Mouse (Mus musculus) hindbrain, postnatal 0 days (tissue): ENCODE results near the gene Dpy19l3. TPM values are rescaled to one million over a fixed set of nuclear protein-coding genes. Genes with fewer than 3 reads are reported as not detected.

ENCODE experiments used
- ATAC-seq: fragments of 200-750 bp; cut with Nextera tagmentation; 2 replicates; pipeline ENCODE4 v1.8.0; 2017; ENCODE audit warnings: mild to moderate bottlenecking, moderate TSS enrichment, moderate library complexity
- DNase-seq: peaks from one replicate; pipeline ENCODE4 v3.0.0-alpha.2; 2015; ENCODE audit warnings: low spot score
- H3K27ac ChIP-seq: fragments of 300-500 bp; sonication (generic); 2 replicates; pipeline ENCODE4 v1.5.1; 2014; ENCODE audit warnings: mild to moderate bottlenecking
- H3K27me3 ChIP-seq: fragments of 300-500 bp; sonication (generic); 2 replicates; pipeline ENCODE4 v1.6.1; 2014; ENCODE audit warnings: low read length, mixed read lengths; ENCODE audit not compliant: insufficient read depth
- H3K36me3 ChIP-seq: fragments of 300-500 bp; sonication (generic); 2 replicates; pipeline ENCODE4 v1.6.1; 2014; ENCODE audit warnings: low read length, mixed read lengths; ENCODE audit not compliant: insufficient read depth
- H3K4me1 ChIP-seq: fragments of 300-500 bp; sonication (generic); 2 replicates; pipeline ENCODE4 v1.6.1; 2014; ENCODE audit warnings: antibody characterized with exemption, low read length, mixed read lengths; ENCODE audit not compliant: insufficient read depth
- H3K4me2 ChIP-seq: fragments of 300-500 bp; sonication (generic); 2 replicates; pipeline ENCODE4 v1.6.1; 2014; ENCODE audit warnings: low read depth, mild to moderate bottlenecking, low read length, moderate library complexity, mixed read lengths
- H3K4me3 ChIP-seq: fragments of 300-500 bp; sonication (generic); 2 replicates; pipeline ENCODE4 v1.5.1; 2014; ENCODE audit warnings: low read length
- H3K9ac ChIP-seq: fragments of 300-500 bp; sonication (generic); replicated peaks from 2 replicates; pipeline ENCODE4 v1.6.1; 2014; ENCODE audit warnings: mild to moderate bottlenecking, low read length, moderate library complexity, mixed read lengths
- H3K9me3 ChIP-seq: fragments of 300-500 bp; sonication (generic); 2 replicates; pipeline ENCODE4 v1.6.1; 2016; ENCODE audit warnings: low read length, mixed read lengths
- CTCF ChIP-seq: IDR thresholded peaks from 2 replicates; pipeline ENCODE4 v1.5.1; 2016; ENCODE audit warnings: antibody characterized with exemption, control low read depth, low read depth
- WGBS: fragments of 180-500 bp; shearing (Covaris S2); extraction: QIAGEN DNeasy Blood & Tissue Kit; methylation state at CpG from one replicate; pipeline ENCODE4 v1.1.7; 2014; 5-methylcytosine and 5-hydroxymethylcytosine counted together
- polyA plus RNA-seq: library from polyadenylated mRNA; unstranded; fragments of >200 nt; fragmentation: Nextera tagmentation; extraction: Ambion mirVana; gene quantifications from 2 replicates; pipeline ENCODE4 v1.2.1, GENCODE M21; 2015
- total RNA-seq: library from RNA; depleted of rRNA; stranded (reverse); fragments of >200 nt; gene quantifications from 2 replicates; pipeline ENCODE4 v1.2.3, GENCODE M21; 2014

The Dpy19l3 gene
- total and polyA plus RNA-seq, 2 experiments from 2014 or later, result 32.1 to 36.9 TPM

- peak; percentile 46 for TF ChIP-seq CTCF
- H3K4me2 ChIP-seq, result no peak overlapping the region
- H3K27ac ChIP-seq, result no peak overlapping the region
- DNase-seq (no peak), ATAC-seq (no peak)
- 0 out of 2 replicates have a peak, but pooled peaks cover under 1% of the 10 kb centered on the region for H3K4me1 ChIP-seq
- H3K36me3 ChIP-seq, result 0 out of 2 replicates have a peak, but pooled peaks cover 9% of the 10 kb centered on the region
- H3K9ac ChIP-seq, result no peak overlapping the region
- H3K9me3 ChIP-seq, result no peaks in the 10 kb centered on the region
- 95% methylated on average over 1 of the region's 1 CpGs for WGBS
- no peak overlapping the region for H3K4me3 ChIP-seq
- H3K27me3 ChIP-seq, result no peaks in the 10 kb centered on the region
Observed at GRCm38 (mm10) chr7:35698073-35698472, 56.2 kb downstream of the Dpy19l3 start.

DNA sequence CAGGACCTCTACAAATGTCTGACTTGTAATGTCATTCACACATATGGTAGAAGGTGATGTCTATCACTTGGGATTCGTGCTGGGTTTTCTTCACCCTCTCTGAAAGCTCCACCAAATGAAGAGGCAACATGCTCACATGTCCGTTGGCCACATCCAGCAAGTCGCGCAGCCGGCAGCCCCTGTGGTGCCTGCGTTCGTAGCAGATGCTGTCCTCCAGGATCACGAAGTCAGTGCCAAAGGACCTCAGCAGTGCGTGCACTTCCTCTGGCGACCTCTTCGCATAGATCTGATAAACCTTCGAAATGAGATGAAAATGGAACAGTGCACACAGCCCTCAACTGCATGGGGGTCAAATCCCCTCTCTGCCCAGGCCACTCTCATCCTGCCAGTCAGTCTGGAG, 61.6 kb downstream of the Dpy19l3 start:
- no peak overlapping the region for H3K27ac ChIP-seq
- H3K4me3 ChIP-seq, result no peak overlapping the region
- DNase-seq, result peak; percentile 54
- TF ChIP-seq CTCF, result no peak
- 0 out of 2 replicates have a peak, but pooled peaks cover 9% of the 10 kb centered on the region for H3K36me3 ChIP-seq
- peaks cover 6% of the 10 kb centered on the region for H3K4me1 ChIP-seq
- no peak overlapping the region for H3K9ac ChIP-seq
- no peaks in the 10 kb centered on the region for H3K27me3 ChIP-seq
- H3K9me3 ChIP-seq, result no peaks in the 10 kb centered on the region
- peak; percentile 25; the same call in 1 of the 2 replicates for ATAC-seq
- H3K4me2 ChIP-seq, result no peak overlapping the region
- 74% methylated on average over 12 of the region's 12 CpGs for WGBS

- 45% methylated on average over 14 of the region's 14 CpGs for WGBS
- peak; percentile 33; the same call in 1 of the 2 replicates for ATAC-seq
- H3K27ac ChIP-seq, result no peak overlapping the region
Observed at GRCm38 (mm10) chr7:35692117-35692516, 62.1 kb downstream of the Dpy19l3 start.

GRCm38 (mm10) chr7:35688781-35689349, 65.4 kb downstream of the Dpy19l3 start:
- 56% methylated on average over 11 of the region's 11 CpGs for WGBS
- no peak overlapping the region for H3K27ac ChIP-seq
- TF ChIP-seq CTCF, result no peak
- no peaks in the 10 kb centered on the region for H3K9me3 ChIP-seq
- H3K4me3 ChIP-seq, result no peak overlapping the region
- no peak overlapping the region for H3K4me2 ChIP-seq
- H3K36me3 ChIP-seq, result no peaks in the 10 kb centered on the region
- DNase-seq (no peak), ATAC-seq (no peak)
- H3K9ac ChIP-seq, result no peak overlapping the region
- no peaks in the 10 kb centered on the region for H3K27me3 ChIP-seq
- H3K4me1 ChIP-seq, result peaks cover 6% of the 10 kb centered on the region

More at GRCm38 (mm10) chr7:35692117-35692516, 62.1 kb downstream of the Dpy19l3 start:
- 0 out of 2 replicates have a peak, but pooled peaks cover 9% of the 10 kb centered on the region for H3K36me3 ChIP-seq
- H3K4me1 ChIP-seq, result peaks cover 6% of the 10 kb centered on the region
- no peak overlapping the region for H3K4me2 ChIP-seq
- H3K9ac ChIP-seq, result no peak overlapping the region
- no peak for TF ChIP-seq CTCF
- DNase-seq, result peak; percentile 73
- no peak overlapping the region for H3K4me3 ChIP-seq
- H3K27me3 ChIP-seq, result no peaks in the 10 kb centered on the region
- H3K9me3 ChIP-seq, result no peaks in the 10 kb centered on the region

DNA sequence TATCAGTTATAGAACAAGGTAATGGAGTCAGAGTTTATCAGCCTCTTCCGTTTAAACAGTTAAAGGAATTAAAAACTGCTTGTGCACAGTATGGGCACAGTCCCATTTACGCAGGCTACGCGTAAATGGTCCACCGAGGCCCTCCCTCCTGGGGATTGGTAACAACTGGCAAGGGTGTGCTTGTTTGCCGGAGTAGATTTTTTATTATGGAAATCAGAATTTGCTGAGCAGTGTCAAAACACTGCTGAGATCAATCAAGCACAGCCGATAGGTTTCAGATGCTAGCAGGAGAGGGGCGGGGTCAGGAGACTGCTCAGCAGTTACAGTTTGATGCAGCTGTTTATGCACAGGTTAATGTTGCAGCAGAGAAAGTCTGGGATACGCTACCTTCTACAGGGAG, 66.0 kb downstream of the Dpy19l3 start:
- Histone ChIP-seq H3K4me2 (no peak overlapping the region), H3K4me1 (peaks cover 6% of the 10 kb centered on the region), H3K9me3 (no peaks in the 10 kb centered on the region), H3K9ac (no peak overlapping the region), H3K4me3 (no peak overlapping the region), H3K27me3 (no peaks in the 10 kb centered on the region), H3K27ac (peak overlapping the region; percentile 5; the same call in 1 of the 2 replicates), H3K36me3 (no peaks in the 10 kb centered on the region)
- TF ChIP-seq CTCF, result no peak
- WGBS, result 36% methylated on average over 9 of the region's 9 CpGs
- ATAC-seq, result no peak
- no peak for DNase-seq

DNA sequence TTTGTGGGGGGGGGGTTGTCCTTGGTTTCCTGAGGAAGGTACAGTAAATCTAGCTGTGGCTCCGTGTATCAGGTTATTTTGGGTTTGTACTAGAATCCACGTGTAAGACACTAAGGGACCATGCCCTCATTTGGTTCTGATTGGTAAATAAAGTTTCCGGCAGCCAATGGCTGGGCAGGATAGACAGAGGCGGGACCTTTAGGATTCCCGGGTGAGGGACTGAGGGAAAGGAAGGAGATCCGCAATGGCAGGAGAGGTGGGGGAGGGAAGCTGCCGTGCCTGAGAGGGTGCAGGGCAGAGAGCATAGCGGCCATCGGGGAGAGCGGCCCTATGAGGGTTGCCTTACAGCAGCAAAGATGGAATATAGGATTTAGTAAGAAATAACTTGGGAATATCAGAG, 67.0 kb downstream of the Dpy19l3 start:
- no peak overlapping the region for H3K4me3 ChIP-seq
- no peaks in the 10 kb centered on the region for H3K27me3 ChIP-seq
- H3K36me3 ChIP-seq, result no peaks in the 10 kb centered on the region
- no peaks in the 10 kb centered on the region for H3K9me3 ChIP-seq
- no peak for ATAC-seq
- peak overlapping the region; percentile 10; the same call in 1 of the 2 replicates for H3K4me2 ChIP-seq
- no peak overlapping the region for H3K9ac ChIP-seq
- H3K4me1 ChIP-seq, result no peaks in the 10 kb centered on the region; the same call in 1 of the 2 replicates
- WGBS, result 38% methylated on average over 10 of the region's 10 CpGs
- TF ChIP-seq CTCF, result no peak
- DNase-seq, result no peak
- no peak overlapping the region for H3K27ac ChIP-seq

DNA sequence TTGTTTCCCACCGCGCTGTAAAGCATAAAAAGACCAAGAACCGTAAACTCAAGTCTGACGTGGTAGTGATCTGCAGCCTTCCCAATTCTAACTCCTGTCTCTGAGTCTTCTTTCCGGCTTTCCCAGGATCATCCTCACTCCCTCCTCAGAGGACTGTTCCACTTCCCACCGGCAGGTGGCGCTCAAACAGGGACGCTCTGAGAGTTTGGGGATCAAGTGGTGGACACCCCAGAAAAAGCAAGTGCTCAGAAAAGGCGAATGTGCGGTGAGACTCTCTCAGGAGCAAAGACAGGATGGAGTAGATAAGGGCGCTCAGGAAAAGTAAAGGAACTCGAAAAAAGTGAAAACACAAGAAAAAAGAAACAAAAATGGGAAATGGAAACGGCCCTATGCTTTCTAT, 67.5 kb downstream of the Dpy19l3 start:
- peak overlapping the region; percentile 10; the same call in 1 of the 2 replicates for H3K4me2 ChIP-seq

More for the DNA sequence above, 67.5 kb downstream of the Dpy19l3 start:
- no peaks in the 10 kb centered on the region for H3K9me3 ChIP-seq
- DNase-seq (peak; percentile 70), ATAC-seq (no peak)
- peak; percentile 91 for TF ChIP-seq CTCF
- WGBS, result 28% methylated on average over 13 of the region's 13 CpGs
- peak overlapping the region; percentile 64; the same call in 1 of the 2 replicates for H3K27ac ChIP-seq
- no peaks in the 10 kb centered on the region for H3K36me3 ChIP-seq
- H3K4me3 ChIP-seq, result no peak overlapping the region
- H3K4me1 ChIP-seq, result no peaks in the 10 kb centered on the region; the same call in 1 of the 2 replicates
- no peak overlapping the region for H3K9ac ChIP-seq
- no peaks in the 10 kb centered on the region for H3K27me3 ChIP-seq
